Mouse (Mus musculus): Measurements from ENCODE around the gene Extl1.

- TF ChIP-seq CTCF (IDR thresholded peaks at IDR 0.05; ENCODE audit: borderline replicate concordance, control insufficient read depth, extremely low read depth, insufficient read depth, low read length, poor library complexity), result no peak
- no peak for TF ChIP-seq POLR2A (IDR thresholded peaks at IDR 0.05; ENCODE audit: control insufficient read depth, extremely low read depth, insufficient read depth, low read length, poor library complexity)
Observed at GRCm38 (mm10) chr4:134314081-134314655, 69.5 kb downstream of the Extl1 start.
